Mouse (Mus musculus): Measurements from ENCODE around the gene Ift27. TPM values are rescaled to one million over a fixed set of nuclear protein-coding genes. Genes with fewer than 3 reads are reported as not detected.

The Ift27 gene
- polyA plus RNA-seq, 1 experiment from 2014 or later = 99.8 TPM

DNA sequence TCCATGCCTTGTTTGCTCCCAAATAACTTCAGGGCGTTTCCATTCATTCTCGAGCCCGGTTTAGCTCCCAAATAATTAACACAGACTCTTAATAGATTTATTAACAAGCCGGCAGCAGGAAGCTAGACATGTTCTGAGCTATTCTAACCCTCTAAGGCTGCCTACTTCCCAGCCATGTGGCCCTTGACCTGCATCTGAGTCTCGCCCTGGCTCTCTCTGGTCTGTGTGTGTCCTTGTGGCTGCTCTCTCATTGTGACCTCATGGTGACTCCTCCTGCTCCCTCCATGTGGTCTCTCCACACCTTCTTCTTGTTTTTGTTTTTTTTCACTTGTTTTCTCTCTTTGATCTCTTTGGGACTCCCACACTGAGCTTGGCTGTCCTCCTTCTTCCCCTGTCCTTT, 13.0 kb upstream of the Ift27 start:
- H3K9ac ChIP-seq (replicated peaks) = no peak overlapping the region
- no peak overlapping the region for H3K27ac ChIP-seq (replicated peaks)
- H3K36me3 ChIP-seq = no peaks in the 10 kb centered on the region
- H3K4me3 ChIP-seq (replicated peaks) = no peak overlapping the region
- ATAC-seq (ENCODE audit: low FRiP score) = no peak
- WGBS = 65% methylated on average over 5 of the region's 5 CpGs
- peaks cover 19% of the 10 kb centered on the region for H3K4me1 ChIP-seq
- H3K9me3 ChIP-seq (replicated peaks) = no peaks in the 10 kb centered on the region
- no peak overlapping the region for H3K4me2 ChIP-seq
- H3K27me3 ChIP-seq (replicated peaks) = 0 out of 2 replicates have a peak, but pooled peaks cover 7% of the 10 kb centered on the region

DNA sequence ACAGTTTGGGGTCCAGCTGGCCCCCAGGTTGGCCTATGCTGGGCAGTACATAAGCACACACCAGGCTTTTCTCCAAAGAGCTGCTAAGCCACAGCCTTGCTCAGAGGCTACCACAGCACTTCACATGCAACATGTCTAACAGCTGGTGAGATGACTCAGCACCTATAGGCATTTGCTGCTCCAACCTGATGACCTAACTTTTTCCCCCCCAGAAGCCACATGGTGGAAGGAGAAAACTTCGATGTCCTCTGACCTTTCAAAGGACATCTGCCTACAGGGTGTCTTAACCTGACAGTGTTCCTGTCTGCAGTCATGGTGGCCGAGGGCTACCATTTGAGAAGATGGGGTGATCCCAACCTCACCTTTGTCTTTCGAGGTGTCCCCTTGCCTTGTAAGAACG, 11.7 kb upstream of the Ift27 start:
- Histone ChIP-seq H3K27ac (replicated peaks) (no peak overlapping the region), H3K9me3 (replicated peaks) (no peaks in the 10 kb centered on the region), H3K9ac (replicated peaks) (no peak overlapping the region), H3K4me1 (peaks cover 28% of the 10 kb centered on the region), H3K36me3 (no peaks in the 10 kb centered on the region), H3K4me2 (no peak overlapping the region), H3K27me3 (replicated peaks) (0 out of 2 replicates have a peak, but pooled peaks cover 7% of the 10 kb centered on the region), H3K4me3 (replicated peaks) (no peak overlapping the region)
- WGBS = 95% methylated on average over 4 of the region's 4 CpGs
- ATAC-seq (ENCODE audit: low FRiP score) = no peak

- no peaks in the 10 kb centered on the region for H3K9me3 ChIP-seq (replicated peaks)
- no peak overlapping the region for H3K4me3 ChIP-seq (replicated peaks)
- no peaks in the 10 kb centered on the region for H3K36me3 ChIP-seq
- no peak overlapping the region for H3K27ac ChIP-seq (replicated peaks)
- no peak overlapping the region for H3K4me2 ChIP-seq
- H3K9ac ChIP-seq (replicated peaks) = 0 out of 2 replicates have a peak overlapping the region, but pooled peaks have one; percentile 8
- H3K27me3 ChIP-seq (replicated peaks) = 0 out of 2 replicates have a peak, but pooled peaks cover 7% of the 10 kb centered on the region
- WGBS = 3% methylated on average over 10 of the region's 10 CpGs
- peak; percentile 66; the same call in 1 of the 2 replicates for ATAC-seq (ENCODE audit: low FRiP score)
- peaks cover 28% of the 10 kb centered on the region for H3K4me1 ChIP-seq
Observed at GRCm38 (mm10) chr15:78184855-78185254, 10.9 kb upstream of the Ift27 start.

- 0 out of 2 replicates have a peak, but pooled peaks cover 7% of the 10 kb centered on the region for H3K27me3 ChIP-seq (replicated peaks)
- H3K4me2 ChIP-seq = peak overlapping the region; percentile 29
- no peaks in the 10 kb centered on the region for H3K9me3 ChIP-seq (replicated peaks)
- H3K4me1 ChIP-seq = peaks cover 49% of the 10 kb centered on the region
- 0 out of 2 replicates have a peak overlapping the region, but pooled peaks have one; percentile 4 for H3K9ac ChIP-seq (replicated peaks)
- WGBS = 11% methylated on average over 8 of the region's 8 CpGs
- H3K4me3 ChIP-seq (replicated peaks) = no peak overlapping the region
- no peaks in the 10 kb centered on the region for H3K36me3 ChIP-seq
- ATAC-seq (ENCODE audit: low FRiP score) = peak; percentile 60
- H3K27ac ChIP-seq (replicated peaks) = peak overlapping the region; percentile 80
Observed at GRCm38 (mm10) chr15:78181701-78182405, 7.9 kb upstream of the Ift27 start.

DNA sequence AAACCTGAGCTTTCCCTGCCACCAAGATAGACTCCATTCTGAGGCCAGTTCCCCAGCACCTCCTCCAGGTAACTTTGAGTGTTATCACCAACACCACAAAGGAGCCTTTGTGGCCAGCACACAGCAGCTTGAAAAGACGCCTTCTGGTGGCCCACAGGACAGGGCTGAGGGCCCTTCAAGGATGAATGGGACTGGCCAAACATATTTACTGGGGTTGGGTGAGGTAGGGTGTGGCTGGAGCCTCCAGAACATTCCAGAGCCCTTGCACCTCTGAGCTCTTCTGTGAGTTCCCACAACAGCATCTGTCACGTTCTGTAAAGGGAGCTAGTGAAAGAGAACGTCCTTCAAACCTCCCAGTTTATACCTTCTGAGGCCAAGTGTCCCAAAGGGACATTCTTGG, 5.9 kb upstream of the Ift27 start:
- H3K27ac ChIP-seq (replicated peaks) = no peak overlapping the region
- H3K9ac ChIP-seq (replicated peaks) = no peak overlapping the region
- no peak overlapping the region for H3K4me2 ChIP-seq
- no peaks in the 10 kb centered on the region for H3K36me3 ChIP-seq
- H3K4me1 ChIP-seq = peaks cover 48% of the 10 kb centered on the region
- H3K9me3 ChIP-seq (replicated peaks) = no peaks in the 10 kb centered on the region
- WGBS = 69% methylated on average over 3 of the region's 3 CpGs
- no peak overlapping the region for H3K4me3 ChIP-seq (replicated peaks)
- H3K27me3 ChIP-seq (replicated peaks) = 0 out of 2 replicates have a peak, but pooled peaks cover 7% of the 10 kb centered on the region
- ATAC-seq (ENCODE audit: low FRiP score) = no peak

DNA sequence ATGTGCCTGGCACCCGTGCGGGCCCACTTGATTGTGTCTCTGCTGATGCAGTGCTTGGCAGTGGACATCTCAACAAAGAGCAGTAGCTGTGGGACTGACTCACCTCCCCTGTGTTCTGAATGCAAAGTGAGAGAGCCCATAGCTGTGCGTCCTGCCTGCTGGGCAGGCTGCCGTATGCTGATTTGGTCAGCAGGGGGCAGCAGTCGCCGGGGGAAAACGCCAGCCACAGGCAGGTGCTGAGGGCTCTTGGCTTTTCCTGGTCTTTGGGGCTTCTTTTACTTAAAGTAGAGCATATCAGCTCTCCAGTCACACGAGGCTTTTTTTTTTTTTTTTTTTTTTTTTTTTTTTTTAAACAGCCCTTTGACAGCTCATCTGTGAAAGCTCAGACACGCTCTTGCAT, 4.5 kb upstream of the Ift27 start:
- peak overlapping the region; percentile 28 for H3K4me2 ChIP-seq
- ATAC-seq (ENCODE audit: low FRiP score) = no peak
- no peaks in the 10 kb centered on the region for H3K36me3 ChIP-seq
- 0 out of 2 replicates have a peak, but pooled peaks cover 3% of the 10 kb centered on the region for H3K27me3 ChIP-seq (replicated peaks)
- WGBS = 2% methylated on average over 9 of the region's 9 CpGs
- no peaks in the 10 kb centered on the region for H3K9me3 ChIP-seq (replicated peaks)
- H3K4me3 ChIP-seq (replicated peaks) = no peak overlapping the region
- H3K4me1 ChIP-seq = peaks cover 50% of the 10 kb centered on the region
- peak overlapping the region; percentile 70 for H3K27ac ChIP-seq (replicated peaks)
- H3K9ac ChIP-seq (replicated peaks) = 0 out of 2 replicates have a peak overlapping the region, but pooled peaks have one; percentile 10

GRCm38 (mm10) chr15:78177257-78177656, 3.4 kb upstream of the Ift27 start:
- Histone ChIP-seq H3K4me1 (peaks cover 55% of the 10 kb centered on the region), H3K36me3 (no peaks in the 10 kb centered on the region), H3K4me2 (no peak overlapping the region), H3K9ac (replicated peaks) (no peak overlapping the region), H3K4me3 (replicated peaks) (no peak overlapping the region), H3K9me3 (replicated peaks) (no peaks in the 10 kb centered on the region), H3K27me3 (replicated peaks) (no peaks in the 10 kb centered on the region), H3K27ac (replicated peaks) (0 out of 2 replicates have a peak overlapping the region, but pooled peaks have one; percentile 70)
- 46% methylated on average over 10 of the region's 10 CpGs for WGBS
- ATAC-seq (ENCODE audit: low FRiP score) = no peak

- H3K9me3 ChIP-seq (replicated peaks) = no peaks in the 10 kb centered on the region
- no peaks in the 10 kb centered on the region for H3K36me3 ChIP-seq
- 76% methylated on average over 6 of the region's 6 CpGs for WGBS
- peak overlapping the region; percentile 46 for H3K4me3 ChIP-seq (replicated peaks)
- no peaks in the 10 kb centered on the region for H3K27me3 ChIP-seq (replicated peaks)
- peaks cover 51% of the 10 kb centered on the region for H3K4me1 ChIP-seq
- peak overlapping the region; percentile 89 for H3K27ac ChIP-seq (replicated peaks)
- H3K9ac ChIP-seq (replicated peaks) = peak overlapping the region; percentile 56
- H3K4me2 ChIP-seq = peak overlapping the region; percentile 86
- no peak for ATAC-seq (ENCODE audit: low FRiP score)
Observed at GRCm38 (mm10) chr15:78174887-78175245, 959 bp upstream of the Ift27 start.

GRCm38 (mm10) chr15:78172899-78173817, 749 bp downstream of the Ift27 start:
- H3K27ac ChIP-seq (replicated peaks) = peak overlapping the region; percentile 74
- no peak for ATAC-seq (ENCODE audit: low FRiP score)
- 25% methylated on average over 26 of the region's 26 CpGs for WGBS
- no peaks in the 10 kb centered on the region for H3K36me3 ChIP-seq
- no peaks in the 10 kb centered on the region for H3K9me3 ChIP-seq (replicated peaks)
- H3K27me3 ChIP-seq (replicated peaks) = no peaks in the 10 kb centered on the region
- H3K9ac ChIP-seq (replicated peaks) = peak overlapping the region; percentile 70
- peak overlapping the region; percentile 86 for H3K4me2 ChIP-seq
- peak overlapping the region; percentile 67 for H3K4me3 ChIP-seq (replicated peaks)
- H3K4me1 ChIP-seq = peaks cover 37% of the 10 kb centered on the region

DNA sequence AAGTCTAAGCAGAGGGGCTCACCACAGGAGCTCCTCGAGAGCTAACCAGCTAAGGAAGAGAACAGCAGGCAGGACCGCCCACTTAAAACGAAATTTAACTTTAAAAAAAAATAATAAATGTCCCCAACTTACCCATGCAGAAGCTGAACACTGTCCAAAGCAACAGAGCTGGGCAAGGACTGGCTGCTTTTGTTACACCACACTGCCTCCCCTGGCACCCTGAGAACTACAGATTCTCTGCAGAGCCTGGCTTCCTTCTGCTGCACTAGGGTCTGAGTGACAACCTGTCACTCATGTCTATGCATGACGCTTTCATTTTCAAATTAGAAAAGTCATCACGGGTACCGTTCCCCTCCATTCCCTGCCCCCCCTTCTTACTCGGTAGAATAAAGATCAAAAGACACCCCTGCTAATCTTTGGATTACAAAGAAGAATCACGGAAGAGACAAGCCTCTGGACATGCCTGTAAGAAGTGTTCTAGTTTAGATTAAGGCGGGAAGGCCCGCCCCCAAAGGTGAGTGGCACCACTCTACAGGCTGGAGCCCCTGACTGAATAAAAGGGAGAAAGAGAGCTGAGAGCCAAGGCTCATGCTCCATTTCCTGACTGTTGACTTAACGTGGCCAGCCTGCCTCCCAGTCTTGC, 1.5 kb downstream of the Ift27 start:
- no peak overlapping the region for H3K4me3 ChIP-seq (replicated peaks)
- H3K9me3 ChIP-seq (replicated peaks) = no peaks in the 10 kb centered on the region
- no peak for ATAC-seq (ENCODE audit: low FRiP score)
- H3K9ac ChIP-seq (replicated peaks) = peak overlapping the region; percentile 8
- no peak overlapping the region for H3K27ac ChIP-seq (replicated peaks)
- H3K4me2 ChIP-seq = peak overlapping the region; percentile 86
- no peaks in the 10 kb centered on the region for H3K27me3 ChIP-seq (replicated peaks)
- H3K36me3 ChIP-seq = no peaks in the 10 kb centered on the region
- WGBS = 82% methylated on average over 11 of the region's 11 CpGs
- peaks cover 30% of the 10 kb centered on the region for H3K4me1 ChIP-seq

DNA sequence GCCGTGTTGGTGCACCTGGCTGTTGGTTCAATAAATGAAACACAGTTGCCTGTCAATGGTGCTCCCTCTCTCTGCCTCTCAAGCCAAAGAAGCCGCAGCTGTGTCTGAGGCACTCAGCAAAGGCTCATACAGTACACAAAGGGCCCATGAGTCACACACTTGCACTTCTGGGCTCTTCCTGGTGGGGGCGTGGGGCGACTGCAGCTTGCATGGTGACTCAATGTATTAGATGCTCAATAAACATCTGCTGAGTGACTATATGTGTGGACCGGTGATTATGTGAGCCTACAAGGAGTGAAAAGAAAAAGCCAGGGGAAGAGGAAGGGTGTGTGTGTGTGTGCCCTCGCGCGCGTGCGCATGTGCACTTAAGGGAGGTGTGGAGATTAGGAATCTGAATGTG, 2.3 kb downstream of the Ift27 start:
- H3K27ac ChIP-seq (replicated peaks) = no peak overlapping the region
- H3K4me1 ChIP-seq = peaks cover 30% of the 10 kb centered on the region
- WGBS = 92% methylated on average over 10 of the region's 10 CpGs
- no peak overlapping the region for H3K9ac ChIP-seq (replicated peaks)
- no peaks in the 10 kb centered on the region for H3K36me3 ChIP-seq
- no peak overlapping the region for H3K4me2 ChIP-seq
- H3K4me3 ChIP-seq (replicated peaks) = no peak overlapping the region
- no peaks in the 10 kb centered on the region for H3K9me3 ChIP-seq (replicated peaks)
- ATAC-seq (ENCODE audit: low FRiP score) = no peak
- H3K27me3 ChIP-seq (replicated peaks) = no peaks in the 10 kb centered on the region
